Comparison of ENCODE assay signal across 8 mouse cellular contexts in the genomic region with DNA sequence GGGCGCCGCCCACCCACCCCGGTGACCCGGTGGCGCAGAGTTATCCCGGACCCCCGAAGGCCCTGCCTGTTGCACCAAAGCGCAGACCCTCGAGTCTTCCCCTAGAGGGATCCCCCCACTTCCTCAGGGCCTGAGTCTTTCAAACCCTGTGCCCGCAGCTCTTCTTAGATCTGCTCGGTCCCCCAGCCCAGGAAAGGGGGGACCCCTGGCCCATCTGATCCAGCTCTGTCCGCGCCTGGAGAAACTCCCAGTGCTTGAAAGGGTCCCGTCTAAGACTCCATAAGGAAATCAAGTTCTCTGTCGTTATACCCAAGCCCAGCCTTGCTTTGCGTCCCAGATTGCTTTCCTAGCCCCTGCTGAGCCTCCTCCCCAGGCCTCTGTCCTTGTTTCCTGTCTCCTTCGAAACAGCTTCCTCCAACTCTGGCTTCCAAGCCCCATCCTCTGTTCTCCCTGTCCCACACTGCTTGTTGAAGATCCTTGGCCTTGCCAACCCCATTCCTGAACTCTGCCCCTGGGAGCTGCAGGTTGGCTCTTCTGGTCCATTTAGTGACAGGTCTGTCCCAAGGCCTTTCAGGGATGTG. TPM values are rescaled to one million over a fixed set of nuclear protein-coding genes. Genes with fewer than 3 reads are reported as not detected.
DNase-seq lines count a peak whose midpoint lies in the region; ATAC-seq and TF ChIP-seq lines count a peak whose summit lies in the region.

No protein-coding gene starts in this region.

- H3K4me3 ChIP-seq in bone marrow, adult 2 months (replicated peaks; ENCODE audit: control insufficient read depth, low read depth, low read length), result peak overlapping the region; percentile 56
- H3K4me3 ChIP-seq in liver, embryonic 12.5 days, result peak overlapping the region; percentile 92

- peak; percentile 37 for DNase-seq in kidney, adult 18-20 months
- DNase-seq in kidney, postnatal 14 days, result no peak
- peak; percentile 52 to 56 for DNase-seq in heart, postnatal 10 days
- DNase-seq in urinary bladder, postnatal 36 days (ENCODE audit: low spot score in 2 of 2), result no peak
- DNase-seq in layer of hippocampus, adult 8-10 months (ENCODE audit: low spot score in 2 of 2), result no peak
- DNase-seq in gastrocnemius, adult 18-20 months (ENCODE audit: low spot score), result no peak

- no peak for TF ChIP-seq CTCF in bone marrow, adult 2 months (IDR thresholded peaks at IDR 0.05; ENCODE audit: control insufficient read depth, insufficient read depth, low read length)

- H3K9me3 ChIP-seq in liver, embryonic 12.5 days (replicated peaks), result no peaks in the 10 kb centered on the region

- H3K9ac ChIP-seq in liver, embryonic 12.5 days, result peak overlapping the region; percentile 91

- H3K4me1 ChIP-seq in bone marrow, adult 2 months (ENCODE audit: control insufficient read depth, insufficient read depth, low read length), result no peaks in the 10 kb centered on the region; the same call in 1 of the 2 replicates
- H3K4me1 ChIP-seq in liver, embryonic 12.5 days, result peaks cover 47% of the 10 kb centered on the region

- no peak for TF ChIP-seq POLR2A in bone marrow, adult 2 months (IDR thresholded peaks at IDR 0.05; ENCODE audit: borderline replicate concordance, control insufficient read depth, low read depth, low read length)

- WGBS in bone marrow, adult 2 months, result 0% methylated on average over 17 of the region's 17 CpGs
- WGBS in liver, embryonic 12.5 days (ENCODE audit: insufficient replicate concordance), result 1% methylated on average over 17 of the region's 17 CpGs

- H3K4me2 ChIP-seq in liver, embryonic 12.5 days, result peak overlapping the region; percentile 96

- no peak for ATAC-seq in liver, embryonic 12.5 days

- peaks cover 35% of the 10 kb centered on the region for H3K36me3 ChIP-seq in liver, embryonic 12.5 days

- H3K27ac ChIP-seq in bone marrow, adult 2 months (ENCODE audit: control insufficient read depth, insufficient read depth, low read depth, low read length, poor library complexity), result peak overlapping the region; percentile 98
- peak overlapping the region; percentile 96 for H3K27ac ChIP-seq in liver, embryonic 12.5 days

- no peaks in the 10 kb centered on the region for H3K27me3 ChIP-seq in liver, embryonic 12.5 days (replicated peaks)

- intact Hi-C loops in heart, postnatal 10 days (cut with DNase I), result no loop called here

RNA-seq across cellular contexts. Expression of a gene that starts 0.9 kb away (rescaled TPM):
- polyA plus RNA-seq in bone marrow, adult 2 months (2011; ENCODE audit: insufficient read depth, insufficient read length, low replicate concordance, missing spikeins), result 25.8 and 55.3 TPM in 2 replicates
- total RNA-seq in heart, postnatal 10 days (2021), result 10 to 100 TPM; 40.4 to 45.2 TPM
- polyA plus RNA-seq in liver, embryonic 12.5 days (2016; fragmentation: Nextera tagmentation; extraction: Ambion mirVana), result 32.2 and 33.5 TPM in 2 replicates
- total RNA-seq in layer of hippocampus, adult 8-10 months (2022), result 10 to 100 TPM; 59.2 to 63.9 (median 62.6) TPM
- 10 to 100 TPM; 42.8 to 46.6 TPM for total RNA-seq in gastrocnemius, adult 18-20 months (2021)

RNA-seq across cellular contexts. Expression of a gene that starts 21.6 kb away (rescaled TPM):
- not detected in 2 replicates for polyA plus RNA-seq in bone marrow, adult 2 months (2011; ENCODE audit: insufficient read depth, insufficient read length, low replicate concordance, missing spikeins)
- not detected for total RNA-seq in heart, postnatal 10 days (2021)
- 0.17 and 0.43 TPM in 2 replicates for polyA plus RNA-seq in liver, embryonic 12.5 days (2016; fragmentation: Nextera tagmentation; extraction: Ambion mirVana)
- total RNA-seq in layer of hippocampus, adult 8-10 months (2022), result 1 to 10 TPM in 1 of 4 experiments, under 1 TPM in 2, not detected in 1; 0.34 to 1.2 (median 0.38) TPM
- not detected for total RNA-seq in gastrocnemius, adult 18-20 months (2021)

RNA-seq across cellular contexts. Expression of a gene that starts 21.7 kb away (rescaled TPM):
- polyA plus RNA-seq in bone marrow, adult 2 months (2011; ENCODE audit: insufficient read depth, insufficient read length, low replicate concordance, missing spikeins), result 18.9 and 63.2 TPM in 2 replicates
- 1 to 10 TPM; 6.3 to 8.2 TPM for total RNA-seq in heart, postnatal 10 days (2021)
- polyA plus RNA-seq in liver, embryonic 12.5 days (2016; fragmentation: Nextera tagmentation; extraction: Ambion mirVana), result 34.3 and 39.3 TPM in 2 replicates
- 10 to 100 TPM; 28.9 to 33.0 (median 31.8) TPM for total RNA-seq in layer of hippocampus, adult 8-10 months (2022)
- 1 to 10 TPM; 1.0 to 1.9 TPM for total RNA-seq in gastrocnemius, adult 18-20 months (2021)

RNA-seq across cellular contexts. Expression of a gene that starts 22.6 kb away (rescaled TPM):
- polyA plus RNA-seq in bone marrow, adult 2 months (2011; ENCODE audit: insufficient read depth, insufficient read length, low replicate concordance, missing spikeins), result not detected in 2 replicates
- total RNA-seq in heart, postnatal 10 days (2021), result under 1 TPM in 1 of 2 experiments, not detected in 1; 0.64 TPM
- 7.0 and 9.5 TPM in 2 replicates for polyA plus RNA-seq in liver, embryonic 12.5 days (2016; fragmentation: Nextera tagmentation; extraction: Ambion mirVana)
- total RNA-seq in layer of hippocampus, adult 8-10 months (2022), result not detected
- total RNA-seq in gastrocnemius, adult 18-20 months (2021), result not detected

RNA-seq across cellular contexts. Expression of a gene that starts 35.5 kb away (rescaled TPM):
- polyA plus RNA-seq in bone marrow, adult 2 months (2011; ENCODE audit: insufficient read depth, insufficient read length, low replicate concordance, missing spikeins), result 6.6 and 9.4 TPM in 2 replicates
- 10 to 100 TPM; 63.9 to 68.5 TPM for total RNA-seq in heart, postnatal 10 days (2021)
- polyA plus RNA-seq in liver, embryonic 12.5 days (2016; fragmentation: Nextera tagmentation; extraction: Ambion mirVana), result 17.6 and 18.1 TPM in 2 replicates
- 10 to 100 TPM; 14.5 to 18.7 (median 16.2) TPM for total RNA-seq in layer of hippocampus, adult 8-10 months (2022)
- total RNA-seq in gastrocnemius, adult 18-20 months (2021), result 1 to 10 TPM; 5.2 to 9.5 TPM

Comparison
In these comparisons a context has a peak if more than half of its experiments do, and no peak if none do; other contexts are left out.
1. DNase-seq: peak in kidney, adult 18-20 months (single experiment) and heart, postnatal 10 days (2 of 2); none in kidney, postnatal 14 days (single experiment), urinary bladder, postnatal 36 days (0 of 2), layer of hippocampus, adult 8-10 months (0 of 2) and gastrocnemius, adult 18-20 months (single experiment).